Mouse (Mus musculus) CH12F3 (cell line): ENCODE measurements around the gene Sipa1l1.

Source experiments
- in situ Hi-C: fragments of 300-500 bp; cut with MboI; formaldehyde crosslinking; loops from 2 replicates; pipeline ENCODE4 v1.14.3; 2020; ENCODE audit warnings: low sequenced_read_pairs

Gene Sipa1l1

DNA sequence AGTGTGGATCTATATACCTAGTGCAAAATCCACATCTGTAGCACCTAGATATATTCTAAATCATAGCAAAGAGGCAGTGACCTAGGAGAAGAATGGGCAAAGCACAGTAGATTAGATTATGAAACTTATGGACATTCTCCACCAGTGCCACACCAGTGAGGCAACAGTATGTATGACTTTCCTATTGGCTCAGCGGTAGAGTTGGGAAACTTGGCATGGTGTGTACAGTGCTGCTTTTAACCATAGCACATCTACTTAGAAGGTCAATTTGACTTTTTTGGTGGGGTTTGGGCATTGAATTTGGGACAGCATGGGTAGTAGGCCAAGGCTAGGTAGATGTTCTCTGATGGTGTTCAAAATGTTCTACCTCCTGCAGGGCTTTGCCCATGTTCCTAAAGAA lies 159.0 kb downstream of the Sipa1l1 start:
- in situ Hi-C loops = no loop called here

GRCm38 (mm10) chr12:82332836-82333614 lies 163.9 kb downstream of the Sipa1l1 start:
- in situ Hi-C loops = no loop called here

GRCm38 (mm10) chr12:82333999-82334398 lies 164.9 kb downstream of the Sipa1l1 start:
- in situ Hi-C loops = no loop called here

- in situ Hi-C loops = no loop called here
Measured at GRCm38 (mm10) chr12:82334550-82334949, 165.4 kb downstream of the Sipa1l1 start.

DNA sequence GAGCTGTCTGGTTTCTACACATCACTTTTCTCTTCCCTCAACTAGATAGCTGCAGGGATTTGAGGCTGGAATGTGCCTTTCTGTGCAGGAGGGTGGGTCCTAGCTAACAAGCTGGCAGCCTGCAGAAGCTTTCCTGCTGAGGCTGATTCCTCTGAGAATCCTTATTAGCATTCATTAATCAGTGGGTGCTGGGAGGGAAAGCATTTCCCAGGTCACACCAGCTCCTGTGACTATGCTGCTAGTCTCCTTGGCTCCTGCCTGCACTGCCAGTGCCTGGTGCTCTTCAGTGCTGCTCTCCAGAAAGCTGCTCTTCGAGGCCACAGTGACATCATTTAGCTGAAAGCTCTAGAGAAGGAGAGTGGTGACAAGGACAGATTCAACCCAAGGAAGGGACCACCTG lies 166.0 kb downstream of the Sipa1l1 start:
- in situ Hi-C loops = no loop called here

DNA sequence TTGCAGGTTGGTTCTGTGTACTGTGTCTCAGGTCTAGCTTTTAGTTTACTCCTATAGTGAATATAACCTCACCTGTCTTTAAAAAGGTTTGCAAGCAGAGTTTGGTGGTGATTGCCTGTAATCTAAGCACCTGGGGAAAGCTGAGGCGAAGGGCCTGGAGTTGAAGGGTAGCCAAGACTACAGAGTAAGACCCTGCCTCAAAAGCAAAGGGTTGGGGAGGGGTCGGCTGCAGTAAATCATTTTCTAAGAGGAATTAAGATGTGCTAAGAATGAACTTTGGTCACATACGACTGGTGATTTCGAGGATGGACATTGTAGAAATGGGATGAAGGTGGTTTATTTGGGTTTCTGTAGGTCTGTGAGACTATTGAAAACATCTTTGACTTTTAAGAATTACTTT lies 169.4 kb downstream of the Sipa1l1 start:
- in situ Hi-C loops = no loop called here

DNA sequence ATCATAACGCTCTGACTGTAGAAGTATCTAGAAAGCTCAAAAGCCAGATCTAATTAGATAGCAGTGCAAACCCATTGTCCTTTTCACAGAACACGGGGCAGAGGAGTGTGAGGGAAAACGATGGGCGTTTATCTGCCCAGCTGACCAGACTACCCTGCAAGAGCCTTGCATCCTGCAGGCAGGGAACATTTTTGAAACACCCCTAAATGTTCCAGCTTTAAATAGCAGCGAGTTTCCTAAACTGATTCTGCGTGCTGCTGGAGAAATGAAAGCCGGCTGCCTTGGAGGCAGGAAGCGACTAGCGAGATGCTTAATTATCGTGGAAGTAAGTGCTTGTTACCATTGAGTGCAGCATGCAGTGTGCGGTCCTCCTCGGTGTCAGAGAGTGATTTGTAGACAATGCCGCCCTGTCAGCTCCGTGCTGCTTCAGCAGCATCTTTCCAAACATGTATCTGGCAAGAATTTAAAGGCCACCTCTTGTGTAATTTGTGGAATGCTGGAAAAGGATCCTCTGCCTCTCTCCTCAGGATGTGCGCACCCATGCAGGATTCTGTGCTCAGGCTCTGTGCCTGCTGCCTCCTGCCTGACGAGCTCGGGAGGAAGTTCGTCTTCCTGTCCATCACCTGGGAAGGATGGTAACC lies 170.2 kb downstream of the Sipa1l1 start:
- in situ Hi-C loops = no loop called here

DNA sequence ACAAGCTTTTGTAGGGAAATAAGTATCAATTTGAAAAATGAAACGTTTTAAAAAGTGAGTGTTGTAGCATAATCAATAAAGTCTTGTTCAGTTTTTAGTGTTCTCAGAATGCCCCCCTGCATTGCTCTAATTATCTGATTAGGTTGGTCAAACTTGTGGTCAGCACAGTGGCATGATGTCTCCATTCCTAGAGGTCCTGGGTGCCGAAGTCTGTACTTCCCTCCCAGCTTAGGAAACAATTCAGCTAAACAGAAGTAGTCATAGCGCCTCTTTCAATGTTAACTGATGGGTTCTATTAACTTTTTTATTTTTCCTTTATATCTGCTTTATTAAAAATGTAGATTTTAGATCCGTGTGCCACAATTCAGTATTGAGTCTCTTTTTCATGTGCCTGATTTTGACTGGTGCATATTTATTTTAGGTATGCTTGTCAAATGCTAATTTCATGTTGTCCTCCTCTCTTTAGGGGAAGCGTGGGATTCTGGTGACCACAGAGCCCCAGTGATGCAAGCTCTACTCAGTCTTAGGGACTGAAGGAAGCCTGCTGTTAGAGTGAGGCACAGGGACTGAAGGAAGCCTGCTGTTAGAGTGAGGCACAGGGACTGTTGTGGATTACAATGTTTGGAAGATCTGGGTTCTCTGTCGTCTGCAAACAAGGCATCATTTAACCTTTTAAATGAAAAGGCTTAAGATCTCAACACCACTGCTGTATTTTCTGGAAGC lies 171.2 kb downstream of the Sipa1l1 start:
- in situ Hi-C loops = no loop called here

DNA sequence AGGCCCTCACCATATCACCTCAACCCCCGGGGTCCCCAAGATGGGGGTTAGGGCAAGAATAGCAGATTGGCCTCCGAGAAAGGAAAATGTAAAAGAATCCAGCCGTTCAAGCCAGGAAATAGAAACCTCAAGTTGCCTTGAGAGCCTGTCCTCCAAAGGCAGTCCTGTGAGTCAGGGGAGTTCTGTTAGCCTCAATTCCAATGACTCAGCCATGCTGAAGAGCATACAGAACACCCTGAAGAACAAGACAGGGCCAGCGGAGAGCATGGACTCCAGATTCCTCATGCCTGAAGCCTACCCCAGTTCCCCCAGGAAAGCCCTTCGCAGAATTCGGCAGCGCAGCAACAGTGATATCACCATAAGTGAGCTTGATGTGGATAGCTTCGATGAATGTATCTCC lies 172.1 kb downstream of the Sipa1l1 start:
- in situ Hi-C loops = no loop called here

DNA sequence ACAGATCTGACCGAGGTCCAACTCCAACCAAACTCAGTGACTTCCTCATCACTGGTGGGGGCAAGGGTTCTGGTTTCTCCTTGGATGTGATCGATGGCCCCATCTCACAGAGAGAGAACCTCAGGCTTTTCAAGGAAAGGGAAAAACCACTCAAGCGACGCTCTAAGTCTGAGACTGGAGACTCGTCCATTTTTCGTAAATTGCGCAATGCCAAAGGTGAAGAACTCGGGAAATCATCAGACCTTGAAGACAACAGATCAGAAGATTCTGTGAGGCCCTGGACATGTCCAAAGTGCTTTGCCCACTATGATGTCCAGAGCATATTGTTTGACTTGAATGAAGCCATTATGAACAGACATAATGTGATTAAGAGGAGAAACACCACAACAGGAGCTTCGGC lies 172.6 kb downstream of the Sipa1l1 start:
- in situ Hi-C loops = no loop called here

DNA sequence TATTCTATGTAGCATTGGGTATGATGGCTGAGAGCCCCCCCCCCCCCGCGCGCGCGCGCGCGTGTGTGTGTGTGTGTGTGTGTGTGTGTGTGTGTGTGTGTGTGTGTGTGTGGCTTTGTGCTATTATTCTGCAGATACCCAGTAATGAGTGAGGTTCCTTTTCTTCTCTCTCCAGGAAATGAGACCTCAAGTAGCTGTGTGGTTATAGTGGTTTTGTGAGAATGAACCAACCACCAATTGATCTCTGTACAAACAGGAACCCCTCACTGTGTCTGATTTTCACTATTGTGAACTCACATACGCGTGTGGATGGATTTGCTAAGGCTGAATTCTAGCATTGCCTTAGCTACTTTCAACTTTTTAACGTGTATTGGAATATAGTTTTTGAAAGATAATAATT lies 181.0 kb downstream of the Sipa1l1 start:
- in situ Hi-C loops = no loop called here

GRCm38 (mm10) chr12:82350891-82351290 lies 181.8 kb downstream of the Sipa1l1 start:
- in situ Hi-C loops = no loop called here

- in situ Hi-C loops = no loop called here
Measured at GRCm38 (mm10) chr12:82353660-82354059, 184.5 kb downstream of the Sipa1l1 start.

DNA sequence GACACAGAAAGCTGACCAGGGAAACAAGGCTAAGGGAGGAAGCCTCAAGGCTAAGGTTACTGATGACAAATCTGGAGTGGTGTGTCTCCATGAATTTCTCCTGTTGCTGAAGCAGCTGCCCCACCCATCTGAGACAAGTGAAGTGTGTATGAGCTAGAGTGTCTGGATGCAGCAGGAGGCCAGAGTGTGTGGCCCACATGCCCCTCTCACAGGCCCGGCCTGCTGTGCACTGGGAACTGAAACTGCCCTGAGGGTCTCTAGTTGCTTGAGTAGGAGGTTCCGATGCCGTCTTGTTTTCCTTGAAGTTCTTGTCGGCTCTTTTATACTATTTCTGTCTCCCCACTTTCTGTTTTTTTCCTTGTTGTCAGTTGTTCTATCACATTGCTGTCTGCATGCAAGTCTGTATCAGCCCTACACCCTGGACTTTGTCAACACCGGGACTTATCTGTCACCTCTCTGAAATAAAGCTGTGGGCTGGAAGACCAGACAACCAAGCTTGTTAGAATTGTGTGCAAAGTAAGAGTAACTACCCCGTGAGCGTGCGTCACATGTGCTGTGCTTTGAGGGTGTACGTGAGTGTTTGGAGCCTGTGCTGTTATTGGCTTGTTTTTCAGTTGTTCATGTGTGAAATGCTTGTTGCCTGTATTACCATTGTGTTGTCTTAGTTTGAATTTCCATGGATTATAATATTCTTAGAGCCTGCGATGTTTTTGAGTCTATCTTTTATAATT lies 186.5 kb downstream of the Sipa1l1 start:
- in situ Hi-C loops = no loop called here

GRCm38 (mm10) chr12:82356476-82356875 lies 187.4 kb downstream of the Sipa1l1 start:
- in situ Hi-C loops = no loop called here

- in situ Hi-C loops = no loop called here
Measured at GRCm38 (mm10) chr12:82357431-82357830, 188.3 kb downstream of the Sipa1l1 start.

- in situ Hi-C loops = no loop called here
Measured at GRCm38 (mm10) chr12:82362796-82363195, 193.7 kb downstream of the Sipa1l1 start.

GRCm38 (mm10) chr12:82364186-82364585 lies 195.1 kb downstream of the Sipa1l1 start:
- in situ Hi-C loops = no loop called here

GRCm38 (mm10) chr12:82365276-82365875 lies 196.3 kb downstream of the Sipa1l1 start:
- in situ Hi-C loops = no loop called here

- in situ Hi-C loops = no loop called here
Measured at GRCm38 (mm10) chr12:82366754-82367153, 197.6 kb downstream of the Sipa1l1 start.

GRCm38 (mm10) chr12:82367345-82367744 lies 198.2 kb downstream of the Sipa1l1 start:
- in situ Hi-C loops = no loop called here
